Mouse (Mus musculus) CH12.LX (cell line): ENCODE measurements at regions not wholly inside any gene's neighbourhood (a gene's known extent, or its start where the extent isn't known, plus 50 kb on each side); places are given as distances from the start of the nearest gene placed in this dataset.

ENCODE experiments used
- DNase-seq: peaks from one replicate; pipeline ENCODE4 v3.0.0-alpha.2; 2013; ENCODE audit errors: extremely low read depth
- H3K27ac ChIP-seq: 2 replicates; pipeline ENCODE4 v1.5.1; 2012; ENCODE audit warnings: low read depth, mild to moderate bottlenecking, control low read depth, moderate library complexity; ENCODE audit not compliant: insufficient read depth
- H3K27me3 ChIP-seq: replicated peaks from 2 replicates; pipeline ENCODE3; 2012; ENCODE audit warnings: inconsistent platforms
- H3K36me3 ChIP-seq, 2 experiments: replicated peaks in 1 of 2; 2 replicates each; pipeline versions ENCODE3 to v1.6.1; 2012; ENCODE audit warnings: inconsistent platforms in 1 of 2, low read length in 1 of 2, mild to moderate bottlenecking in 1 of 2, mixed read lengths in 1 of 2, moderate library complexity in 1 of 2; ENCODE audit not compliant: control insufficient read depth in 1 of 2, insufficient read depth in 1 of 2
- H3K4me1 ChIP-seq, 2 experiments: 2 replicates each; pipeline ENCODE4 v1.6.1; 2012; ENCODE audit warnings: inconsistent platforms in 1 of 2, moderate library complexity in 1 of 2; ENCODE audit not compliant: insufficient read depth in 2 of 2, control insufficient read depth in 1 of 2
- H3K4me2 ChIP-seq: 2 replicates; pipeline ENCODE4 v1.6.1; 2012; ENCODE audit warnings: low read depth, mild to moderate bottlenecking, control low read depth; ENCODE audit not compliant: poor library complexity, insufficient read depth, severe bottlenecking
- H3K4me3 ChIP-seq, 3 experiments: fragments of 150-350 bp in 1 of 3; sonication (generic) in 1 of 3; replicated peaks in 1 of 3; 2 replicates each; pipeline versions ENCODE3 to v1.5.1; 2011 to 2012; ENCODE audit warnings: low read depth in 2 of 3, low read length in 2 of 3, mild to moderate bottlenecking in 2 of 3, moderate library complexity in 2 of 3, control low read depth in 1 of 3, improper control_type of control experiment in 1 of 3, inconsistent platforms in 1 of 3, mixed read lengths in 1 of 3; ENCODE audit not compliant: poor library complexity in 1 of 3
- H3K79me2 ChIP-seq: replicated peaks from 2 replicates; pipeline ENCODE4 v1.6.1; 2012; ENCODE audit warnings: mild to moderate bottlenecking, moderate library complexity; ENCODE audit not compliant: control insufficient read depth, poor library complexity, insufficient read depth, severe bottlenecking; ENCODE audit errors: extremely low read depth
- H3K9ac ChIP-seq: 2 replicates; pipeline ENCODE4 v1.6.1; 2012; ENCODE audit warnings: low read depth, mild to moderate bottlenecking, control low read depth, moderate library complexity; ENCODE audit not compliant: insufficient read depth
- H3K9me3 ChIP-seq: replicated peaks from 2 replicates; pipeline ENCODE3; 2012; ENCODE audit warnings: low read length, inconsistent platforms, mixed read lengths
- BHLHE40 ChIP-seq: IDR thresholded peaks from 2 replicates; pipeline ENCODE4 v1.6.1; 2011; ENCODE audit warnings: mild to moderate bottlenecking, low read depth, low read length, improper control_type of control experiment
- CHD1 ChIP-seq: IDR thresholded peaks from 2 replicates; pipeline ENCODE4 v1.6.1; 2012; ENCODE audit warnings: low read depth, low read length, improper control_type of control experiment, inconsistent platforms
- E2F4 ChIP-seq: IDR thresholded peaks from 2 replicates; pipeline ENCODE4 v1.6.1; 2011; ENCODE audit warnings: low read depth, low read length, improper control_type of control experiment; ENCODE audit not compliant: insufficient replicate concordance
- EP300 ChIP-seq: IDR thresholded peaks from 2 replicates; pipeline ENCODE4 v1.6.1; 2011; ENCODE audit warnings: low read length, improper control_type of control experiment
- GABPA ChIP-seq: IDR thresholded peaks from 2 replicates; pipeline ENCODE4 v1.6.1; 2012; ENCODE audit warnings: low read depth, low read length, improper control_type of control experiment, inconsistent platforms; ENCODE audit not compliant: insufficient replicate concordance
- HCFC1 ChIP-seq: IDR thresholded peaks from 2 replicates; pipeline ENCODE4 v1.6.1; 2012; ENCODE audit warnings: low read depth, mild to moderate bottlenecking, inconsistent platforms, low read length, improper control_type of control experiment
- IRF4 ChIP-seq: IDR thresholded peaks from 2 replicates; pipeline ENCODE4 v1.6.1; 2014; ENCODE audit warnings: low read depth, mild to moderate bottlenecking, inconsistent platforms, low read length, improper control_type of control experiment
- JUND ChIP-seq: conservative IDR thresholded peaks from 2 replicates; pipeline ENCODE4 v1.6.1; 2011; ENCODE audit warnings: low read depth, low read length, improper control_type of control experiment
- KAT2A ChIP-seq: IDR thresholded peaks from 2 replicates; pipeline ENCODE4 v1.6.1; 2012; ENCODE audit warnings: low read length, improper control_type of control experiment, inconsistent platforms; ENCODE audit not compliant: insufficient replicate concordance
- MAFK ChIP-seq: IDR thresholded peaks from 2 replicates; pipeline ENCODE4 v1.6.1; 2011; ENCODE audit warnings: low read length, improper control_type of control experiment; ENCODE audit not compliant: insufficient replicate concordance
- RAD21 ChIP-seq: IDR thresholded peaks from 2 replicates; pipeline ENCODE4 v1.6.1; 2011; ENCODE audit warnings: low read depth, mild to moderate bottlenecking, low read length, improper control_type of control experiment, moderate library complexity
- RCOR1 ChIP-seq: conservative IDR thresholded peaks from 2 replicates; pipeline ENCODE4 v1.6.1; 2012; ENCODE audit warnings: low read depth, mild to moderate bottlenecking, inconsistent platforms, low read length, improper control_type of control experiment
- TBP ChIP-seq: conservative IDR thresholded peaks from 2 replicates; pipeline ENCODE4 v1.6.1; 2011; ENCODE audit warnings: low read depth, low read length, improper control_type of control experiment
- TCF12 ChIP-seq: IDR thresholded peaks from 2 replicates; pipeline ENCODE4 v1.6.1; 2014; ENCODE audit warnings: low read depth, mild to moderate bottlenecking, inconsistent platforms, low read length, improper control_type of control experiment
- UBTF ChIP-seq: IDR thresholded peaks from 2 replicates; pipeline ENCODE4 v1.6.1; 2012; ENCODE audit warnings: low read depth, mild to moderate bottlenecking, inconsistent platforms, low read length, improper control_type of control experiment, moderate library complexity
- ZKSCAN1 ChIP-seq: IDR thresholded peaks from 2 replicates; pipeline ENCODE4 v1.6.1; 2012; ENCODE audit warnings: low read depth, inconsistent platforms, low read length, improper control_type of control experiment, borderline replicate concordance
- dilution Hi-C: fragments of 300-500 bp; cut with MboI; formaldehyde crosslinking; loops from 2 replicates; pipeline ENCODE4 v1.14.3; 2020; ENCODE audit warnings: low sequenced_read_pairs; ENCODE audit not compliant: extremely low pct_unique_long_range_greater_than_20kb, extremely low pct_ligation_motif_present
- in situ Hi-C: fragments of 300-500 bp; cut with MboI; formaldehyde crosslinking; loops from 3 replicates; pipeline ENCODE4 v1.14.3; 2019; ENCODE audit warnings: low sequenced_read_pairs, low pct_ligation_motif_present, low pct_unique_long_range_greater_than_20kb, mixed read lengths

DNA sequence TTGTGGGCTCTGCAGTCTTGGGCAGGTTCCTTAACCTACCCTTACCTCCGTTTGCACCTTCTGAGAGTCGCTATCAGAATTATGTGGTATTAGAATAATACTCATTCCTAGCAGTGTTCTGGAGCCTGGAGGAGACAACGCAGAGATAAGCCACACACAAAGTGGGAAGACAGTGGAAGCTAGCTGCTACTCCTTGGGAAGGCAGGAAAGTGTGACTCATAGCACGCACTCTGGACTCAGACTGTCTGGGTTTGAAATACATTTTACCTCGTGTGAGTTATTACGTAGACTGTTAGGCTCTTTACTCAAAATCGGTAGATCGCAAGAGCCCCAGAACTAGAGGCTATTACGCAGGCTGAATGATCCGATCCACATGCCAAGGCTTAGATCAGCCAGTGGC is 66.7 kb upstream of the Cited2 start:
- Histone ChIP-seq H3K4me2 (peak overlapping the region; percentile 80; the same call in 1 of the 2 replicates), H3K79me2 (no peaks in the 10 kb centered on the region)
- dilution Hi-C loops, result no loop called here

DNA sequence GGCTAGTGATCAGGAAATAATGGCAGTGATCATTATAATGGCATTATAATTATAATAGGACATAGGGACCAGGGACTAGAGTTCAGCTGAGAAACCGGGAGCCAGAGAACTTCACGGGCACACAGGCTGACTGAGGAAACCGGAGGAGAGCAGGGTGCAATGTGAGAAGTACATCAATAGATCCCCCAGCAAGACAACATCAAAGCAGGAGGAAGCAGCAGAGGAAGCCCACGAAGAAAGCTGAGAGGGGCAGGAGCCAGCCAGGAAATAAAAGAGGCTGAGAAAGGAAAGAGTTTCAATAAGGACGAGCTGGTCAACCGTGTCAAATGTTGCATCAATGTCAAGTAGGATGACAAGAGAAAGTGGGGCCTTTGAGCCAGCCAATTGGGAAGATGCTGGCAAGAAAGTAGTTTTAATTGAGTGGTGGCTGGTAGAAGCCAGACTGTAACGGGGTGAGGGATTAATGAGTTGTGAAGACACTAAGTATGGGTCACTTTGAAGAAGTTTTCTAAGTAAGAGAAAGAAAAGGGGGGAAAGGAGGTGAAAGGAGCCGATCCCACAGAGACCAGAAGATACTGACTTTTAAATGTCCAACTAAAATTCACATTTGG is 66.0 kb upstream of the Cited2 start:
- TF ChIP-seq ZKSCAN1 (no peak), TBP (no peak), HCFC1 (no peak), RAD21 (no peak), GABPA (no peak), IRF4 (no peak), KAT2A (no peak), EP300 (no peak), MAFK (no peak)

More for the DNA sequence above, 66.7 kb upstream of the Cited2 start:
- H3K4me1 ChIP-seq, result peaks cover 25 to 66% of the 10 kb centered on the region in 2 experiments
- no peaks in the 10 kb centered on the region for H3K9me3 ChIP-seq
- TF ChIP-seq E2F4, result no peak
- TF ChIP-seq JUND, result 0 out of 2 replicates have a peak, but pooled peaks have one; percentile 18
- no peaks in the 10 kb centered on the region for H3K27me3 ChIP-seq
- 0 out of 2 replicates have a peak overlapping the region, but pooled peaks have one; percentile 55 for H3K9ac ChIP-seq
- no peaks in the 10 kb centered on the region for H3K36me3 ChIP-seq
- DNase-seq, result no peak
- no peak overlapping the region for H3K4me3 ChIP-seq
- in situ Hi-C loops, result no loop called here
- H3K27ac ChIP-seq, result no peak overlapping the region

DNA sequence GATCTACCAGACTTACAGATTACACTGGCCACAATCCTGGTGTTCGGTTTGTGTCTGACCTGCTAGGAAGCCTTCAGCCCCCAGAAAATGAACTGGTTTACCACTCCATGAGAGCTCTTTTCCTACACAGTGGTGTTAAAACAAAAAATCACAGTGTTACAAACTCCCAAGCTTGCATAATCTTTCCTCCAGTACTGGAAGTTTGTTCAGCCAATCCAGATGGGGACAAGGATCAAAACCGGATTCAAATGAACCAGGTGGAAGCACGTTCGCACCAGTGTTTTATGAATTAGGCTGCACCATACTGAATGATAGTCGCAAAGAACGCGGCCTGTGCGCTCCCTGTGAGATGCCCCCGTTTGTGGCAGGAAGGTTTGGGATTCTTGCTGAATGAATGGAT is 63.4 kb upstream of the Cited2 start:
- in situ Hi-C loops, result no loop called here
- Histone ChIP-seq H3K9me3 (no peaks in the 10 kb centered on the region), H3K4me2 (no peak overlapping the region), H3K4me1 (peaks cover 22 to 49% of the 10 kb centered on the region in 2 experiments), H3K36me3 (no peaks in the 10 kb centered on the region), H3K27ac (no peak overlapping the region), H3K27me3 (no peaks in the 10 kb centered on the region), H3K79me2 (no peaks in the 10 kb centered on the region), H3K4me3 (no peak overlapping the region), H3K9ac (no peak overlapping the region)
- no peak for DNase-seq
- dilution Hi-C loops, result no loop called here
- no peak for TF ChIP-seq RCOR1
- no peak for TF ChIP-seq UBTF
- no peak for TF ChIP-seq E2F4
- TF ChIP-seq CHD1, result no peak
- TF ChIP-seq BHLHE40, result no peak
- TF ChIP-seq TCF12, result no peak
- TF ChIP-seq, all 38 proteins: peak for 0

More for the DNA sequence above, 66.0 kb upstream of the Cited2 start:
- no peaks in the 10 kb centered on the region for H3K27me3 ChIP-seq
- H3K9ac ChIP-seq, result no peak overlapping the region
- no peak for DNase-seq
- peaks cover 28 to 72% of the 10 kb centered on the region in 2 experiments for H3K4me1 ChIP-seq
- H3K9me3 ChIP-seq, result no peaks in the 10 kb centered on the region
- H3K79me2 ChIP-seq, result no peaks in the 10 kb centered on the region
- dilution Hi-C loops, result no loop called here
- H3K4me2 ChIP-seq, result no peak overlapping the region
- no peak overlapping the region for H3K27ac ChIP-seq
- in situ Hi-C loops, result no loop called here
- no peak overlapping the region for H3K4me3 ChIP-seq
- H3K36me3 ChIP-seq, result no peaks in the 10 kb centered on the region
